Mouse (Mus musculus) heart, embryonic 10.5 days (tissue): ENCODE data around the gene Agbl5. TPM values are rescaled to one million over a fixed set of nuclear protein-coding genes. Genes with fewer than 3 reads are reported as not detected.

Source experiments
- DNase-seq: peaks from one replicate; pipeline ENCODE4 v3.0.0-alpha.2; 2017; ENCODE audit warnings: low spot score
- H3K27ac ChIP-seq: fragments of 300-500 bp; sonication (generic); 2 replicates; pipeline ENCODE4 v1.5.1; 2016; ENCODE audit warnings: mild to moderate bottlenecking
- H3K27me3 ChIP-seq: fragments of 300-500 bp; sonication (generic); 2 replicates; pipeline ENCODE4 v1.6.1; 2016; ENCODE audit warnings: mild to moderate bottlenecking; ENCODE audit not compliant: poor library complexity, insufficient read depth, severe bottlenecking
- H3K36me3 ChIP-seq: fragments of 300-500 bp; sonication (generic); 2 replicates; pipeline ENCODE4 v1.6.1; 2016; ENCODE audit warnings: mild to moderate bottlenecking, moderate library complexity
- H3K4me1 ChIP-seq: fragments of 300-500 bp; sonication (generic); 2 replicates; pipeline ENCODE4 v1.6.1; 2016; ENCODE audit warnings: mild to moderate bottlenecking
- H3K4me3 ChIP-seq: fragments of 300-500 bp; sonication (generic); 2 replicates; pipeline ENCODE4 v1.5.1; 2016; ENCODE audit warnings: mild to moderate bottlenecking, moderate library complexity
- H3K9me3 ChIP-seq: fragments of 300-500 bp; sonication (generic); 2 replicates; pipeline ENCODE4 v1.6.1; 2016; ENCODE audit warnings: mild to moderate bottlenecking, moderate library complexity
- WGBS: fragments of 180-500 bp; shearing (Covaris S2); methylation state at CpG from one replicate; pipeline ENCODE4 v1.1.7; 2016; 5-methylcytosine and 5-hydroxymethylcytosine counted together
- polyA plus RNA-seq: library from polyadenylated mRNA; unstranded; fragments of >200 nt; fragmentation: Nextera tagmentation; extraction: Ambion mirVana; gene quantifications from 2 replicates; pipeline ENCODE4 v1.2.1, GENCODE M21; 2016

Gene Agbl5
- polyA plus RNA-seq, 1 experiment from 2014 or later: 17.4 TPM

DNA sequence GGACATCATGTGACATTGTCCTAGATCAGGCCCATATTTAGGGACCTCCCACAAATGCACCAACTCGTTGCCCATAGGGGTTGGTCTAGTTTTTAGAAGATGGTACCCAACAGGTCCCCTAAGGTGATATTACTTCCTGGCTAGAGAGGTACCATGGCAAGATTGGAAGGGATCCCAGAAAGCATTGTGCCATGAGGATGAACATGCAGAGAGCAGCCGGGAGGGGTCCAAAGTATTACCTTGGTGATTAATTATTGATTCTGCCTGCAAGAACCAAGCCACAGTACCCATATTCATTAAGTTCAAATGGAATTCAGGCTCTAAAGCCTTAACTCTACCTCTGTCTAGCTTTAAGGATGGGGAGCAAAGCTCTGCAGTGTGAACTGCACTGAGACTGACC is 37.6 kb downstream of the Agbl5 start:
- Histone ChIP-seq H3K4me3 (no peak overlapping the region), H3K27me3 (peaks cover 8% of the 10 kb centered on the region; the same call in 1 of the 2 replicates), H3K4me1 (peaks cover 32% of the 10 kb centered on the region), H3K36me3 (no peaks in the 10 kb centered on the region), H3K27ac (no peak overlapping the region), H3K9me3 (no peaks in the 10 kb centered on the region)
- no peak for DNase-seq
- WGBS: 86% methylated on average over 2 of the region's 2 CpGs

- H3K27ac ChIP-seq: no peak overlapping the region
- no peaks in the 10 kb centered on the region for H3K9me3 ChIP-seq
- H3K4me3 ChIP-seq: peak overlapping the region; percentile 42
- no peaks in the 10 kb centered on the region for H3K36me3 ChIP-seq
- WGBS: 34% methylated on average over 7 of the region's 7 CpGs
- peaks cover 8% of the 10 kb centered on the region; the same call in 1 of the 2 replicates for H3K27me3 ChIP-seq
- DNase-seq: no peak
- H3K4me1 ChIP-seq: peaks cover 13% of the 10 kb centered on the region
Observed at GRCm38 (mm10) chr5:30927945-30928529, 39.5 kb downstream of the Agbl5 start.

GRCm38 (mm10) chr5:30930121-30930520 is 41.6 kb downstream of the Agbl5 start:
- 51% methylated on average over 4 of the region's 4 CpGs for WGBS
- H3K27me3 ChIP-seq: no peaks in the 10 kb centered on the region; the same call in 1 of the 2 replicates
- H3K27ac ChIP-seq: no peak overlapping the region
- no peaks in the 10 kb centered on the region for H3K36me3 ChIP-seq
- H3K4me1 ChIP-seq: peaks cover 5% of the 10 kb centered on the region; the same call in 1 of the 2 replicates
- DNase-seq: no peak
- H3K9me3 ChIP-seq: no peaks in the 10 kb centered on the region
- H3K4me3 ChIP-seq: no peak overlapping the region

GRCm38 (mm10) chr5:30930846-30931245 is 42.4 kb downstream of the Agbl5 start:
- DNase-seq: no peak
- 78% methylated on average over 6 of the region's 6 CpGs for WGBS
- Histone ChIP-seq H3K9me3 (no peaks in the 10 kb centered on the region), H3K27ac (no peak overlapping the region), H3K36me3 (no peaks in the 10 kb centered on the region), H3K27me3 (no peaks in the 10 kb centered on the region; the same call in 1 of the 2 replicates), H3K4me1 (peaks cover 5% of the 10 kb centered on the region; the same call in 1 of the 2 replicates), H3K4me3 (no peak overlapping the region)

DNA sequence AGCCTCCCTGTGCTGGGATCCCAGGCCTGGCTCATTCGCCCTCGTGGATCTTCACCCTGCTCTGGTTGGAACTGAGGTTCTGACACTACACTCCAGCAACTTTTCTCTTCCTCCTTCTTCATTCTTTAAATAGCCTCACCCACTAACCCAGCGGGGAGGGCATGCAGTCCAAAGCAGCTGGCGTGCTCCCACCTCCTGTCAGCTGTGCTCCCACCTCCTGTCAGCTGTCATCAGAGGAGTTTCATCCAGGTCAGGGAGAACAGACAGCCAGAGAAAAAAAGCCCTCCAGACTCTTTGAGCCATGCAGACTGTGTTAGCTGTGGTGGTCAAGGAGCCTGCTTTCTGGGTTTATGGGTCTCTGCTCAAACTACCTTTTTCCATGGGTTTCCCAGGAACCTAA is 42.9 kb downstream of the Agbl5 start:
- no peak for DNase-seq
- H3K27ac ChIP-seq: no peak overlapping the region
- H3K4me3 ChIP-seq: no peak overlapping the region

GRCm38 (mm10) chr5:30933705-30934104 is 45.2 kb downstream of the Agbl5 start:
- H3K4me1 ChIP-seq: peaks cover 5% of the 10 kb centered on the region; the same call in 1 of the 2 replicates
- no peak overlapping the region for H3K27ac ChIP-seq
- no peaks in the 10 kb centered on the region for H3K9me3 ChIP-seq
- H3K36me3 ChIP-seq: no peaks in the 10 kb centered on the region
- WGBS: 70% methylated on average over 5 of the region's 5 CpGs
- DNase-seq: no peak
- no peak overlapping the region for H3K4me3 ChIP-seq
- no peaks in the 10 kb centered on the region; the same call in 1 of the 2 replicates for H3K27me3 ChIP-seq

More for the DNA sequence above, 42.9 kb downstream of the Agbl5 start:
- Histone ChIP-seq H3K4me1 (peaks cover 5% of the 10 kb centered on the region; the same call in 1 of the 2 replicates), H3K9me3 (no peaks in the 10 kb centered on the region), H3K36me3 (no peaks in the 10 kb centered on the region), H3K27me3 (no peaks in the 10 kb centered on the region; the same call in 1 of the 2 replicates)
- 66% methylated on average over 4 of the region's 4 CpGs for WGBS

DNA sequence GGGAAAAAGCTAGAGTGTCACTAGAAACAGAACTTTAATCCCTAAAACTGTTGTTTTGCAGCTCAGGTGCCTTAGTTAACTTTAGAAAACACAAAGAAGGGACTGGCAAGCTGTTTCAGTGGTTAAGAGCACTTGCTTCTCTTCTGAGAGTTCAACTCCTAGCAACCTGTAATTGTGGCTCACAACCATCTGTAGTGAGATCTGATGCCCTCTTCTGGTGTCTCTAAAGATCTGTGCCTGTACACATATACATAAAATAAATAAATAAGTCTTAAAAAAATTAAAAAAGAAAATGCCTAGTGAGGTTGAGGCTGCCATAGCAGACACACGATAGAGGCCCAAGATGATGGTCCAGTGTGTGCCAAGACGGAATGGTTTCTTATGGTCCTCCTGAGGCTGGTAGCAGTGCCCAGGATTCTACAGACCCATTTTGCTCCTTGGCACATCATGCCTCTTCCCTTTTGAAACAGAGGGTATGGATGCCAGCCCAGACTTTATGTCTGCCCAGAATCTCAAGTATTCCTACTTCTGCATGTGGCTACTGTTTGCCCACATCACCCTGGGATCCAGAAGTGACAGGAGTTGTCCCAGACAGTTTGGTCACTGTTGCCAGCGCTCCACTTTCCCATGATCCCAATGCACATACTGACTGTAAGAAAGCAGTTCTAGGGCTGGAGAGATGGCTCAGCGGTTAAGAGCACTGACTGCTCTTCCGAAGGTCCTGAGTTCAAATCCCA is 46.4 kb downstream of the Agbl5 start:
- H3K9me3 ChIP-seq: no peaks in the 10 kb centered on the region
- H3K4me1 ChIP-seq: peaks cover 5% of the 10 kb centered on the region; the same call in 1 of the 2 replicates
- 88% methylated on average over 5 of the region's 5 CpGs for WGBS
- no peak overlapping the region for H3K4me3 ChIP-seq
- H3K27me3 ChIP-seq: no peaks in the 10 kb centered on the region; the same call in 1 of the 2 replicates
- H3K36me3 ChIP-seq: no peaks in the 10 kb centered on the region
- no peak for DNase-seq
- H3K27ac ChIP-seq: no peak overlapping the region

GRCm38 (mm10) chr5:30943004-30943403 is 54.5 kb downstream of the Agbl5 start:
- H3K27ac ChIP-seq: no peak overlapping the region
- no peak for DNase-seq
- H3K9me3 ChIP-seq: no peaks in the 10 kb centered on the region
- H3K4me3 ChIP-seq: no peak overlapping the region
- 95% methylated on average over 2 of the region's 2 CpGs for WGBS
- no peaks in the 10 kb centered on the region for H3K36me3 ChIP-seq
- H3K4me1 ChIP-seq: peaks cover 9% of the 10 kb centered on the region; the same call in 1 of the 2 replicates
- H3K27me3 ChIP-seq: peaks cover 20% of the 10 kb centered on the region

DNA sequence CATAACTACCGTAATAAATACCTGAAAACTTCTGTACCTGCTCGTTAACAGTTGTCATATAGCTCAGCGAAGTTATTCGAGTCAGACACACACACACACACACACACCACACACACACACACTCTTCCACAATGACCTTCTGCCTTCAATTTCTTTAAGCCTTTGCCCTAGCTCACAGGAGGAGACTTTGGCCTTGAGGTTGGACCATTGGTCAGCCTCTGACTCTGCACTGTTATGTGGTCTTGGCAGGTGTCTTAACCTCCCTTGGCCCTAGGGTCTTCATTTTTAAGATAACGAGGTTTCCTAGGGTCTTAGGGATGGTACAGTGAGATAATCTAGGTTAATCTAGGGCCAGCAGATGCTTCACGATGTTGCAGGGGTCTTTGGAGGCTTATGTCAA is 55.9 kb downstream of the Agbl5 start:
- Histone ChIP-seq H3K27ac (no peak overlapping the region), H3K9me3 (no peaks in the 10 kb centered on the region), H3K4me3 (no peak overlapping the region), H3K27me3 (peaks cover 20% of the 10 kb centered on the region), H3K4me1 (peaks cover 17% of the 10 kb centered on the region), H3K36me3 (no peaks in the 10 kb centered on the region)
- DNase-seq: no peak
- 85% methylated on average over 6 of the region's 6 CpGs for WGBS

- peaks cover 21% of the 10 kb centered on the region for H3K4me1 ChIP-seq
- no peaks in the 10 kb centered on the region for H3K36me3 ChIP-seq
- peak; percentile 81 for DNase-seq
- no peaks in the 10 kb centered on the region for H3K9me3 ChIP-seq
- H3K27me3 ChIP-seq: peaks cover 20% of the 10 kb centered on the region
- H3K27ac ChIP-seq: peak within 1 kb of the TSS; percentile 84
- WGBS: 5% methylated on average over 44 of the region's 44 CpGs
- peak within 1 kb of the TSS; percentile 66 for H3K4me3 ChIP-seq
Observed at GRCm38 (mm10) chr5:30944956-30945781, 56.7 kb downstream of the Agbl5 start, which contains the start of gene Cgref1. Gene Cgref1 (minus strand): TSS chr5:30945591.

GRCm38 (mm10) chr5:30948620-30949019 is 60.1 kb downstream of the Agbl5 start:
- H3K27me3 ChIP-seq: peaks cover 20% of the 10 kb centered on the region
- H3K4me1 ChIP-seq: peaks cover 25% of the 10 kb centered on the region
- no peaks in the 10 kb centered on the region for H3K9me3 ChIP-seq
- H3K4me3 ChIP-seq: no peak overlapping the region
- no peak overlapping the region for H3K27ac ChIP-seq
- H3K36me3 ChIP-seq: peaks cover 18% of the 10 kb centered on the region
- no peak for DNase-seq
- WGBS: 78% methylated on average over 5 of the region's 5 CpGs

DNA sequence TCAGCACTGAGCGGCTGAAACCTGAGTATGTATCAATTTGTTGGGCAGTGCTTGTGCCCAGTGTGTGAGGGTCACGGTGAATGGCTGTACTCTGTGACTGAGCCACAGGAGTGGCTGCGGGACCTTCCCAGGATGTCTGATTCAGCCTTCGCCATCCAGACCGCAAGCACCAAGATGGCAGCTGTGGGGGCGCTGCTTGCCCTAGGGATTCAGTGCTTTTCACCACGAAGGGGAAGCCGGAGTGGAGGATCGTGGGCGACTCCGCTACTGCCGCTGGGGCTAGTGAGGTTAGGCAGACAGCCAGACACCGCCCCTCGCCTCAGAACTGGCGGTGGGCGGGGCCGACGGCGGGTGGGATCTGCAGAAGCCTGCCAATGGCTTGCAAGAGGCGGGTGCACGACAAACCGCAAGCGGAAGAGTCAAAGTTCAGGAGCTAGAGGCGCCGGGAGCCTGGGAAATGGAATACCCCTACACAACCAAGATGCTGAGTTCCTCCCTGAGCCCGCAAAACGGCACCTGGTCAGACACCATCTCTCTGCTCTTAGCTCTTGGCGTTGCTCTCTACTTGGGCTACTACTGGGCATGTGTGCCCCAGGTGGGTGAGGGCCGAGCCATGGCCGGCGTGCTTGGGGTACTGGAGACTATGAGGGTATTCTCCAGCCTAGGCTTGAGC is 61.3 kb downstream of the Agbl5 start:
- H3K27me3 ChIP-seq: peaks cover 13% of the 10 kb centered on the region
- DNase-seq: peak; percentile 97
- peak overlapping the region; percentile 77 for H3K27ac ChIP-seq
- H3K4me1 ChIP-seq: peaks cover 25% of the 10 kb centered on the region
- WGBS: under 1% methylated on average over 31 of the region's 31 CpGs
- H3K4me3 ChIP-seq: peak overlapping the region; percentile 73
- peaks cover 30% of the 10 kb centered on the region for H3K36me3 ChIP-seq
- no peaks in the 10 kb centered on the region for H3K9me3 ChIP-seq
